Mouse (Mus musculus) mature B cell (primary cell): Measurements from ENCODE around the gene Gm45713.
"Not testable (repeated sequence)": the region's sequence is repeated elsewhere in the genome, so short reads cannot be mapped to it uniquely, and the experiment has no call there.

ENCODE experiments used
- in situ Hi-C: fragments of 300-500 bp; cut with MboI; formaldehyde crosslinking; loops from 2 replicates; pipeline ENCODE4 v1.14.3; 2019

Gene Gm45713

GRCm38 (mm10) chr7:45162996-45163615 is 27.1 kb upstream of the Gm45713 start:
- in situ Hi-C loops: no loop called here

- in situ Hi-C loops: no loop called here
Observed at GRCm38 (mm10) chr7:45162551-45162950, 26.5 kb upstream of the Gm45713 start.

GRCm38 (mm10) chr7:45161612-45162473 is 25.8 kb upstream of the Gm45713 start:
- in situ Hi-C loops: no loop called here

- in situ Hi-C loops: no loop called here
Observed at GRCm38 (mm10) chr7:45160866-45161265, 24.8 kb upstream of the Gm45713 start.

GRCm38 (mm10) chr7:45160316-45160800 is 24.3 kb upstream of the Gm45713 start:
- in situ Hi-C loops: no loop called here

- in situ Hi-C loops: no loop called here
Observed at GRCm38 (mm10) chr7:45158991-45159390, 23.0 kb upstream of the Gm45713 start.

- in situ Hi-C loops: no loop called here
Observed at GRCm38 (mm10) chr7:45157459-45157858, 21.4 kb upstream of the Gm45713 start.

GRCm38 (mm10) chr7:45156206-45156605 is 20.2 kb upstream of the Gm45713 start:
- in situ Hi-C loops: no loop called here

- in situ Hi-C loops: no loop called here
Observed at GRCm38 (mm10) chr7:45155590-45155989, 19.6 kb upstream of the Gm45713 start.

GRCm38 (mm10) chr7:45154993-45155514 is 19.0 kb upstream of the Gm45713 start:
- in situ Hi-C loops: no loop called here

GRCm38 (mm10) chr7:45154096-45154992 is 18.3 kb upstream of the Gm45713 start, which contains the start of the genes Pih1d1 and Aldh16a1:
TSS of gene Pih1d1 (plus strand) at chr7:45154303.
TSS of gene Aldh16a1 (minus strand) at chr7:45154584.
- in situ Hi-C loops: no loop called here

GRCm38 (mm10) chr7:45153586-45153985 is 17.6 kb upstream of the Gm45713 start:
- in situ Hi-C loops: no loop called here

GRCm38 (mm10) chr7:45153052-45153451 is 17.0 kb upstream of the Gm45713 start:
- in situ Hi-C loops: not testable (repeated sequence)

- in situ Hi-C loops: no loop called here
Observed at GRCm38 (mm10) chr7:45151303-45151702, 15.3 kb upstream of the Gm45713 start.

GRCm38 (mm10) chr7:45150321-45150720 is 14.3 kb upstream of the Gm45713 start:
- in situ Hi-C loops: no loop called here

- in situ Hi-C loops: no loop called here
Observed at GRCm38 (mm10) chr7:45149545-45149944, 13.5 kb upstream of the Gm45713 start.

- in situ Hi-C loops: no loop called here
Observed at GRCm38 (mm10) chr7:45148534-45149098, 12.6 kb upstream of the Gm45713 start.

- in situ Hi-C loops: no loop called here
Observed at GRCm38 (mm10) chr7:45147899-45148298, 11.9 kb upstream of the Gm45713 start.

- in situ Hi-C loops: no loop called here
Observed at GRCm38 (mm10) chr7:45147267-45147666, 11.2 kb upstream of the Gm45713 start.

GRCm38 (mm10) chr7:45145460-45145859 is 9.4 kb upstream of the Gm45713 start:
- in situ Hi-C loops: no loop called here
